In the genomic region with DNA sequence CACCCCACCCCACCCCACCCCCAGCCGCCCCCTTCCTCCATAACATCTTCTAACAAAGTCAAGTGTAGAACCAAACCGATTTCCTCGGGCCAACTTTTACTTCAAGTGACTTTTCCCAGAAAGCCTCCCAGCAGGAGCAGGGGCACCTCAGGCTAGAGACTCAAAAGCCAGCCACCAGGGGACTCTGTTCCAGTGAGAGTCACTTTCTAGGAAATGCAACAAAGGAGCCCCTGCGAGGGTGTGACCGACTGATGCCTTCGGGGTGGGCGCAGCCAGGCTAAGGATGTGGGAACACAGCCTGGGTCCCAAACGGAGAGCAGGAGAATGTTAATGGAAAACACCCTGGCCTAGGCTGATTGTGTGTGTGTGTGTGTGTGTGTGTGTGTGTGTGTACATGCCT, we compare ENCODE assay signal across 20 mouse cellular contexts. TPM values are rescaled to one million over a fixed set of nuclear protein-coding genes. Genes with fewer than 3 reads are reported as not detected.
A peak's percentile ranks its signal among the peaks of the same experiment; 100 is the strongest.
DNase-seq lines count a peak whose midpoint lies in the region; ATAC-seq and TF ChIP-seq lines count a peak whose summit lies in the region.
"Had no signal": no experiment of that assay in that cellular context is flagged by ENCODE, and none has a peak within 500 bp of the region (broad histone marks: within the 10 kb centered on the region; RNA-seq: fewer than 3 reads in every experiment).

No protein-coding gene starts in this region.

- H3K9me3 ChIP-seq in kidney, postnatal 0 days (replicated peaks; ENCODE audit: low read length): no peaks in the 10 kb centered on the region
- H3K9me3 ChIP-seq in midbrain, embryonic 16.5 days (replicated peaks; ENCODE audit: control insufficient read depth, low read length, poor library complexity, severe bottlenecking): no peaks in the 10 kb centered on the region
- no peaks in the 10 kb centered on the region for H3K9me3 ChIP-seq in hindbrain, embryonic 12.5 days (replicated peaks)
- H3K9me3 ChIP-seq: embryonic facial prominence, embryonic 12.5 days; forebrain, embryonic 12.5 days; heart, embryonic 12.5 days; hindbrain, embryonic 13.5 days had no signal

- no peak overlapping the region for H3K4me2 ChIP-seq in kidney, postnatal 0 days (ENCODE audit: low read length)
- H3K4me2 ChIP-seq in midbrain, embryonic 16.5 days (ENCODE audit: low read length): no peak overlapping the region
- no peak overlapping the region for H3K4me2 ChIP-seq in hindbrain, embryonic 12.5 days (replicated peaks)
- H3K4me2 ChIP-seq: embryonic facial prominence, embryonic 12.5 days; forebrain, embryonic 12.5 days; heart, embryonic 12.5 days; hindbrain, embryonic 13.5 days had no signal

- H3K27me3 ChIP-seq in kidney, postnatal 0 days (ENCODE audit: insufficient read depth, low read length): no peaks in the 10 kb centered on the region
- no peaks in the 10 kb centered on the region for H3K27me3 ChIP-seq in kidney, adult 2 months (replicated peaks; ENCODE audit: control insufficient read depth, insufficient read depth, low read length)
- no peaks in the 10 kb centered on the region for H3K27me3 ChIP-seq in midbrain, embryonic 16.5 days (ENCODE audit: control insufficient read depth, insufficient read depth, low read depth, low read length)
- peaks cover 6% of the 10 kb centered on the region for H3K27me3 ChIP-seq in hindbrain, embryonic 12.5 days
- H3K27me3 ChIP-seq: embryonic facial prominence, embryonic 12.5 days had no signal

- TF ChIP-seq CTCF in kidney, postnatal 0 days (IDR thresholded peaks at IDR 0.05; ENCODE audit: low read depth): peak; percentile 46
- no peak for TF ChIP-seq CTCF in kidney, adult 2 months (conservative IDR thresholded peaks at IDR 0.05; ENCODE audit: insufficient read depth, insufficient read length, low read depth, low read length)

- no peaks in the 10 kb centered on the region for H3K4me1 ChIP-seq in kidney, postnatal 0 days (replicated peaks; ENCODE audit: insufficient read depth, low read length)
- H3K4me1 ChIP-seq in kidney, adult 2 months (ENCODE audit: control insufficient read depth, insufficient read depth, low read length): no peaks in the 10 kb centered on the region
- no peaks in the 10 kb centered on the region for H3K4me1 ChIP-seq in midbrain, embryonic 16.5 days (ENCODE audit: control insufficient read depth, insufficient read depth, low read length)
- no peaks in the 10 kb centered on the region for H3K4me1 ChIP-seq in hindbrain, embryonic 12.5 days
- H3K4me1 ChIP-seq: embryonic facial prominence, embryonic 12.5 days; forebrain, embryonic 12.5 days; hindbrain, embryonic 13.5 days had no signal

- H3K4me3 ChIP-seq in kidney, postnatal 0 days (replicated peaks; ENCODE audit: low read depth, low read length): no peak overlapping the region
- H3K4me3 ChIP-seq in kidney, adult 2 months (ENCODE audit: insufficient read depth, low read depth, low read length): no peak overlapping the region
- H3K4me3 ChIP-seq in midbrain, embryonic 16.5 days (ENCODE audit: low read depth, low read length): no peak overlapping the region
- no peak overlapping the region for H3K4me3 ChIP-seq in hindbrain, embryonic 12.5 days
- H3K4me3 ChIP-seq: embryonic facial prominence, embryonic 12.5 days; forebrain, embryonic 12.5 days; heart, embryonic 12.5 days; hindbrain, embryonic 13.5 days had no signal

- no peaks in the 10 kb centered on the region for H3K36me3 ChIP-seq in kidney, postnatal 0 days (ENCODE audit: insufficient read depth, low read length)
- H3K36me3 ChIP-seq in kidney, adult 2 months (ENCODE audit: control insufficient read depth, insufficient read depth, low read length): no peaks in the 10 kb centered on the region
- no peaks in the 10 kb centered on the region for H3K36me3 ChIP-seq in midbrain, embryonic 16.5 days (ENCODE audit: control insufficient read depth, insufficient read depth, low read length)
- H3K36me3 ChIP-seq in hindbrain, embryonic 12.5 days: no peaks in the 10 kb centered on the region
- H3K36me3 ChIP-seq: embryonic facial prominence, embryonic 12.5 days; forebrain, embryonic 12.5 days; heart, embryonic 12.5 days; hindbrain, embryonic 13.5 days had no signal

- WGBS in kidney, postnatal 0 days: 61% methylated on average over 8 of the region's 8 CpGs
- WGBS in kidney, adult 2 months: 76% methylated on average over 8 of the region's 8 CpGs
- WGBS in midbrain, embryonic 16.5 days: 47% methylated on average over 8 of the region's 8 CpGs
- 54% methylated on average over 8 of the region's 8 CpGs for WGBS in hindbrain, embryonic 12.5 days

- ATAC-seq in kidney, postnatal 0 days (replicated peaks; ENCODE audit: low FRiP score, low read depth): no peak
- no peak for ATAC-seq in midbrain, embryonic 16.5 days
- ATAC-seq in hindbrain, embryonic 12.5 days (ENCODE audit: low FRiP score): no peak
- ATAC-seq: forebrain, embryonic 16.5 days; hindbrain, postnatal 0 days; Patski had no signal

- no peak overlapping the region for H3K9ac ChIP-seq in kidney, postnatal 0 days (ENCODE audit: low read depth, low read length)
- no peak overlapping the region for H3K9ac ChIP-seq in midbrain, embryonic 16.5 days (ENCODE audit: low read depth, low read length)
- no peak overlapping the region for H3K9ac ChIP-seq in hindbrain, embryonic 12.5 days
- H3K9ac ChIP-seq: embryonic facial prominence, embryonic 12.5 days; forebrain, embryonic 12.5 days; heart, embryonic 12.5 days; hindbrain, embryonic 13.5 days had no signal

- no peak overlapping the region for H3K27ac ChIP-seq in kidney, postnatal 0 days
- H3K27ac ChIP-seq in kidney, adult 2 months (ENCODE audit: insufficient read depth, low read depth, low read length): no peak overlapping the region
- no peak overlapping the region for H3K27ac ChIP-seq in midbrain, embryonic 16.5 days (ENCODE audit: low read length)
- H3K27ac ChIP-seq in hindbrain, embryonic 12.5 days: no peak overlapping the region
- H3K27ac ChIP-seq: embryonic facial prominence, embryonic 12.5 days; forebrain, embryonic 12.5 days; hindbrain, embryonic 13.5 days; hindbrain, postnatal 0 days had no signal

- no peak for DNase-seq in kidney, postnatal 0 days (ENCODE audit: low spot score)
- DNase-seq in kidney, adult 2 months: no peak
- DNase-seq in ES-CJ7 (ENCODE audit: low read depth, low spot score): peak; percentile 78
- peak; percentile 71 for DNase-seq in R1 (ENCODE audit: low read depth, low spot score)
- DNase-seq: adrenal gland, adult 8-10 months; adrenal gland, postnatal 36 days; cerebellum, adult 2 months; cerebellum, postnatal 10 days; embryo, embryonic 11 days; gastrocnemius, postnatal 14 days; heart, postnatal 36 days had no signal

- TF ChIP-seq POLR2A in kidney, adult 2 months (IDR thresholded peaks at IDR 0.05; ENCODE audit: low read depth, low read length): no peak

RNA-seq across cellular contexts. Expression of a gene that starts 26.3 kb away (rescaled TPM):
- 54.2 and 65.2 TPM in 2 replicates for polyA plus RNA-seq in kidney, postnatal 0 days (2015; fragmentation: Nextera tagmentation; extraction: Ambion mirVana)
- polyA plus RNA-seq in kidney, adult 2 months (2012; rRNA removed): 29.9 and 31.0 TPM in 2 replicates
- 79.8 and 86.0 TPM in 2 replicates for polyA plus RNA-seq in midbrain, embryonic 16.5 days (2015; fragmentation: Nextera tagmentation; extraction: Ambion mirVana)
- polyA plus RNA-seq in hindbrain, embryonic 12.5 days (2016; fragmentation: Nextera tagmentation; extraction: Ambion mirVana): 96.9 and 118 TPM in 2 replicates

Comparison
In these comparisons a context has a peak if more than half of its experiments do, and no peak if none do; other contexts are left out.
1. DNase-seq: peak in ES-CJ7 (single experiment) and R1 (single experiment); none in kidney, postnatal 0 days (single experiment) and kidney, adult 2 months (single experiment).